Mouse (Mus musculus) neural tube, embryonic 15.5 days (tissue): Measurements from ENCODE around the gene Dda1. TPM values are rescaled to one million over a fixed set of nuclear protein-coding genes. Genes with fewer than 3 reads are reported as not detected.
A peak's percentile ranks its signal among the peaks of the same experiment; 100 is the strongest.
"Not testable (repeated sequence)": the region's sequence is repeated elsewhere in the genome, so short reads cannot be mapped to it uniquely, and the experiment has no call there.

Experiments
- ATAC-seq: fragments of 200-750 bp; cut with Nextera tagmentation; 2 replicates; pipeline ENCODE4 v1.8.0; 2017; ENCODE audit warnings: mild to moderate bottlenecking, moderate TSS enrichment, moderate library complexity; ENCODE audit not compliant: low FRiP score
- H3K27ac ChIP-seq: fragments of 300-500 bp; sonication (generic); replicated peaks from 2 replicates; pipeline ENCODE4 v1.5.1; 2015; ENCODE audit warnings: mild to moderate bottlenecking, inconsistent platforms
- H3K27me3 ChIP-seq: fragments of 300-500 bp; sonication (generic); replicated peaks from 2 replicates; pipeline ENCODE4 v1.6.1; 2015; ENCODE audit warnings: inconsistent platforms
- H3K36me3 ChIP-seq: fragments of 300-500 bp; sonication (generic); 2 replicates; pipeline ENCODE4 v1.6.1; 2015; ENCODE audit warnings: inconsistent platforms
- H3K4me1 ChIP-seq: fragments of 300-500 bp; sonication (generic); 2 replicates; pipeline ENCODE4 v1.6.1; 2015; ENCODE audit warnings: inconsistent platforms
- H3K4me2 ChIP-seq: fragments of 300-500 bp; sonication (generic); 2 replicates; pipeline ENCODE4 v1.6.1; 2015; ENCODE audit warnings: inconsistent platforms, mild to moderate bottlenecking, moderate library complexity
- H3K4me3 ChIP-seq: fragments of 300-500 bp; sonication (generic); replicated peaks from 2 replicates; pipeline ENCODE4 v1.5.1; 2015; ENCODE audit warnings: mild to moderate bottlenecking, inconsistent platforms
- H3K9ac ChIP-seq: fragments of 300-500 bp; sonication (generic); replicated peaks from 2 replicates; pipeline ENCODE4 v1.6.1; 2015; ENCODE audit warnings: mild to moderate bottlenecking, inconsistent platforms
- H3K9me3 ChIP-seq: fragments of 300-500 bp; sonication (generic); replicated peaks from 2 replicates; pipeline ENCODE4 v1.6.1; 2016; ENCODE audit warnings: inconsistent platforms
- WGBS: fragments of 180-500 bp; shearing (Covaris S2); methylation state at CpG from one replicate; pipeline ENCODE4 v1.1.7; 2015; ENCODE audit warnings: mixed read lengths; 5-methylcytosine and 5-hydroxymethylcytosine counted together
- polyA plus RNA-seq: library from polyadenylated mRNA; unstranded; fragments of >200 nt; fragmentation: Nextera tagmentation; extraction: Ambion mirVana; gene quantifications from 2 replicates; pipeline ENCODE4 v1.2.1, GENCODE M21; 2015

Gene Dda1
- polyA plus RNA-seq, 1 experiment from 2014 or later: 252 TPM

DNA sequence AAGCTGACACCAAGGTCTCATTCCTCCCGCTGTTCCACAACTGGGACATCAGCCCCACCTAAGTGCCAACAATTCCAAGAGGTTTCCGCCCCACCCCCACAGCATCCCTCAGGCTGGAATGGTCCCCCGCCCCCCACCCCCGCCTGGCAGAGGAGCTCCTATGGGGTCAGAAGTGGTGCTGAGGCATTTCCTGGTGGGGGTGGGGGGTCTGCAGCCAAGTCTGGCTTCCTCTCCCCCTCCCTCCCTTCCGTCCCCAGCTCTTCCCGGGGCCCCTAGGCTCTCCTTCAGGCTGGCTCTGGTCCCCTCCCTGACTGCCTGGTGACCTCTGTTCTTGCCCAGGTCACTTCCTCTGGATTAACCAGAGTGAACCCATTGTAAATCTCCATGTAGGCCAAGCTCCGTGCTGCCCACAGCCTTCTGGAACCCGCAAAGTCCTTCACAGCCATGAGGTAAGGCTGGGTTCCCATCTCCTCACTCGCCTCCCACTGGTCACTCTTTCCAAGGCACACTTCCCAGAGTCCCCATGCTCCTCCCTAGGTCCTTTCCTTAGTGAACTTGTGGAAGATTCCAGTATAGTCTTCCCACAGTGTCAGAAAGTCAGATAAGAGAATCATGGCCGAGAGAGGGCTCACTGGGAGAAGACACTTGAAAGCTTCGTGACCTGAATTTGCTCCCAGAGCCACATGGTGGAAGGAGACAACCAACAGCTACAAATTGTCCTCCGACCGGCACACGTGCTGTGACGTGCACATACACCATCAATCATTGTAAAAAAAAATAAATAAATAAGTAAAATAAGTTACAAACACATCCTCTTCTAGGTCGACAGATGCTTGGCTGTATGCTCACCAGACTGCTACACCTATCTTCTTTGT is 30.1 kb downstream of the Dda1 start:
- Histone ChIP-seq H3K9me3 (no peaks in the 10 kb centered on the region), H3K36me3 (peaks cover 2% of the 10 kb centered on the region), H3K4me2 (no peak overlapping the region), H3K9ac (no peak overlapping the region), H3K27ac (no peak overlapping the region), H3K27me3 (no peaks in the 10 kb centered on the region), H3K4me1 (peaks cover 37% of the 10 kb centered on the region), H3K4me3 (no peak overlapping the region)
- no peak for ATAC-seq
- WGBS: 41% methylated on average over 16 of the region's 16 CpGs

DNA sequence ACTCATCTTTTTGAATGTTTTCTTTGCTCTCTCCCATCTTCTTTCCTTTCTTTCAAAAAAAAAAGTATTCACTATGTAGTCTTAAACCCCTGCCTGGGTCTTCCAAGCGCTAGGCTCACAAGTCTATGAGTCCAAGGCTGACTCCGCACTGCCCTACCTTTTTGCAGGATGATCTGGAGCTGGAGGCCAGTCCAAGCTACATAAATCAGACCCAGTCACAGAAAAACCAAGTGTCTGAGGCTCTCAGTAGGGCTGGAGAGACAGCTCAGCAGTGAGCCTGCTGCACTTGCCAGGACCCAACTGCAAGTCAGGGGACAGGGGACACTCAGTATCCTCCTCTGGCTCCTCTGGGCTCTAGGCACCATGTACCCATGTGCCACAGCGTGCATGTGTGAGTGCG is 35.4 kb downstream of the Dda1 start:
- peaks cover 47% of the 10 kb centered on the region for H3K27me3 ChIP-seq
- WGBS: 94% methylated on average over 4 of the region's 4 CpGs
- ATAC-seq: no peak
- no peaks in the 10 kb centered on the region for H3K9me3 ChIP-seq
- H3K9ac ChIP-seq: no peak overlapping the region
- no peak overlapping the region for H3K4me2 ChIP-seq
- H3K27ac ChIP-seq: no peak overlapping the region
- no peak overlapping the region for H3K4me3 ChIP-seq
- H3K36me3 ChIP-seq: no peaks in the 10 kb centered on the region
- peaks cover 17% of the 10 kb centered on the region for H3K4me1 ChIP-seq

DNA sequence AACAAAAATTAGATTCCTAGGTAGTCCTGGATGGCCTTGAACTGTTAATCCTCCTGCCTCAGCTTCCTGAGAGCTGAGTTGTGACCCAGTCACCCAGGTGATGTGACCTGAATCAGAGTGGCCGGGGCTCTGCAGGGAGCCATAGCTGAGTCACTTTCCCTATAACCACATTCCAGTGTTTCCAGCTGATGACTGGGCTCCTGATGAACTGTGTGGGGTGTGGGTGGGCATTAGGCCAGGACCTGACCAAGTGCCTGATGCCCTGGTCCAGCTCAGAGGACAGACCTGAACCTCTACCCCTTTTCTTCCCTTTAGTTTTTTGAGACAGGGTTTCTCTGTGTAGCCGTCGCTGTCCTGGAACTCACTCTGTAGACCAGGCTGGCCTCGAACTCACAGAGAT is 36.3 kb downstream of the Dda1 start:
- H3K4me2 ChIP-seq: no peak overlapping the region
- WGBS: 92% methylated on average over 4 of the region's 4 CpGs
- H3K4me3 ChIP-seq: no peak overlapping the region
- H3K9me3 ChIP-seq: no peaks in the 10 kb centered on the region
- ATAC-seq: no peak
- H3K36me3 ChIP-seq: no peaks in the 10 kb centered on the region
- peaks cover 17% of the 10 kb centered on the region for H3K4me1 ChIP-seq
- no peak overlapping the region for H3K27ac ChIP-seq
- no peak overlapping the region for H3K9ac ChIP-seq
- peaks cover 57% of the 10 kb centered on the region for H3K27me3 ChIP-seq

DNA sequence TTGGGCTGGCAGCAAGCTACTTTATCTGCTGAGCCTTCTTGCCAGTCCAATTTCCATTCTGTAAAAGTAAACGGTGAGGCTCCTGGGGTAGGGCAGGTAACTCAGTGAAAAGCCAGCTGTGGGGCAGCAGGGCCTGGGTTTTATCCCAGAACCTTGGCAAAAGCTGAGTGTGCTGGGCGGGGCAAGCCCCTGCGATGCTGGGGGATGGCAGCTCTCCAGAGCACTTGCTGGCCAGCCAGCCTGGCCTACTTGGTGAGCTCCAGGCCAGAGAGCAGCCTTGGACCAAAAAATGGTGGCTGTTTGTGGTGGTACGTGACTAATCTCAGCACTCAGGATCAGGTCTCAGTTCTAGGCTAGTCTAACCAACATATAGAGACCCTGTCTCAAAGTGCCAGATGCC is 37.0 kb downstream of the Dda1 start:
- 82% methylated on average over 4 of the region's 4 CpGs for WGBS
- no peak overlapping the region for H3K4me3 ChIP-seq

DNA sequence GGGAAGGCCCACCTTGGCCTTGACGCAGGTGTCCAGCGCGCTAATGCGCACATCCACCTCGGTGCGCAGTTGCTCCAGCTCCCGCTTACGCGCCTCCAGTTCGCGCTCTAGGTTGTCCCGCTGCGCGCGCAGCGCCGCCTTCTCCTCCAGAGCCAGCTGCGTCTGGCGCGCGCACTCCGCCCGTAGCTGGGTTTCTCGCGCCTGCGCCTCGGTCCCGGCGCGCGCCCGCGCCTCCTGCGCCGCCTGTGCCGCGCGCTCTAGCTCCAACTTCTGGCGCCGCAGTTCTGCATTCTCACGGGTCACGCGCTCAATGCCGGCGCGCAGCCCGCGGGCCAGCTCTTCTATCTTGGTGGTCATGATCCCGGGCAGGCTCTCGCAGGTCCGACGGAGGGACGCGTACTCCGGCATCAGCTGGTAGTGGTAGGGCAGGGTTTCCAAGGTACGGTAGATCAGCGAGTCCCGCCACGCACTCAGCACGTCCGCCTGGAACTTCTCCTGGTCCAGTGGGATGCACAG is 38.6 kb downstream of the Dda1 start:
- no peak overlapping the region for H3K27ac ChIP-seq
- peaks cover 68% of the 10 kb centered on the region for H3K27me3 ChIP-seq
- H3K9ac ChIP-seq: peak overlapping the region; percentile 34
- H3K4me2 ChIP-seq: peak overlapping the region; percentile 66
- H3K36me3 ChIP-seq: no peaks in the 10 kb centered on the region
- peaks cover 17% of the 10 kb centered on the region for H3K4me1 ChIP-seq
- H3K4me3 ChIP-seq: peak overlapping the region; percentile 42
- WGBS: under 1% methylated on average over 61 of the region's 61 CpGs
- H3K9me3 ChIP-seq: no peaks in the 10 kb centered on the region
- ATAC-seq: peak; percentile 88

More for the DNA sequence above, 37.0 kb downstream of the Dda1 start:
- Histone ChIP-seq H3K9ac (no peak overlapping the region), H3K4me2 (no peak overlapping the region), H3K4me1 (peaks cover 17% of the 10 kb centered on the region), H3K36me3 (no peaks in the 10 kb centered on the region), H3K9me3 (no peaks in the 10 kb centered on the region), H3K27ac (no peak overlapping the region), H3K27me3 (peaks cover 61% of the 10 kb centered on the region)
- ATAC-seq: no peak

GRCm38 (mm10) chr8:71509316-71509715 is 40.3 kb downstream of the Dda1 start:
- no peaks in the 10 kb centered on the region for H3K9me3 ChIP-seq
- 70% methylated on average over 2 of the region's 2 CpGs for WGBS
- no peak overlapping the region for H3K4me3 ChIP-seq
- no peak for ATAC-seq
- no peak overlapping the region for H3K9ac ChIP-seq
- H3K4me2 ChIP-seq: no peak overlapping the region
- no peaks in the 10 kb centered on the region for H3K36me3 ChIP-seq
- H3K27ac ChIP-seq: no peak overlapping the region
- peaks cover 68% of the 10 kb centered on the region for H3K27me3 ChIP-seq
- peaks cover 17% of the 10 kb centered on the region for H3K4me1 ChIP-seq

DNA sequence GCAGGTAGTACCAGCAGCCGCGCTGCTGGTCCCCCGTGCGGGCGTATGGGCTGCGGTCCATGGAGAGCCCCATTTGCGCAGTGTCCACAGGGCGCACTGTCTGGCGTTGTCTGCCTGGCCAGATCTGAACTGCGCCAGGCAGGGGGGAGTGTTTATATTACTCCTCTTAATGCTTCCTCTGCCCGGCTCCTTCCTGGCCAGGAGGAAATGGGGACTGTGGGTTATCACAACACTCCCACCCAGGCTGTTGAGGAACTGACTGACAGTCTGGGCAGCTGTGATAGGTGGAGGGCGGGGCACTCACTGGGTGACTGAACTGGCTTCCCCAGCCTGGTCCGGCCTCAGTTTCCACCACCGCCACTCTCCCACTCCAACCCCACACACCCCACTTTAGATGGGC is 42.6 kb downstream of the Dda1 start, which contains the start of gene Plvap:
TSS of gene Plvap (minus strand) at position 109 of the 400 bp plus-strand sequence.
- no peak within 1 kb of the TSS for H3K4me3 ChIP-seq
- no peak within 1 kb of the TSS for H3K4me2 ChIP-seq
- no peaks in the 10 kb centered on the region for H3K36me3 ChIP-seq
- no peak for ATAC-seq
- H3K27me3 ChIP-seq: peaks cover 46% of the 10 kb centered on the region
- H3K27ac ChIP-seq: no peak within 1 kb of the TSS
- 62% methylated on average over 14 of the region's 14 CpGs for WGBS
- no peak within 1 kb of the TSS for H3K9ac ChIP-seq
- peaks cover 17% of the 10 kb centered on the region for H3K4me1 ChIP-seq
- no peaks in the 10 kb centered on the region for H3K9me3 ChIP-seq

- WGBS: 70% methylated on average over 15 of the region's 15 CpGs
- H3K27ac ChIP-seq: no peak overlapping the region
- H3K9me3 ChIP-seq: no peaks in the 10 kb centered on the region
- no peak overlapping the region for H3K4me3 ChIP-seq
- no peaks in the 10 kb centered on the region for H3K36me3 ChIP-seq
- no peak for ATAC-seq
- H3K4me1 ChIP-seq: peaks cover 5% of the 10 kb centered on the region; the same call in 1 of the 2 replicates
- no peak overlapping the region for H3K4me2 ChIP-seq
- H3K9ac ChIP-seq: no peak overlapping the region
- peaks cover 31% of the 10 kb centered on the region for H3K27me3 ChIP-seq
Observed at GRCm38 (mm10) chr8:71513018-71513754, 44.2 kb downstream of the Dda1 start.

DNA sequence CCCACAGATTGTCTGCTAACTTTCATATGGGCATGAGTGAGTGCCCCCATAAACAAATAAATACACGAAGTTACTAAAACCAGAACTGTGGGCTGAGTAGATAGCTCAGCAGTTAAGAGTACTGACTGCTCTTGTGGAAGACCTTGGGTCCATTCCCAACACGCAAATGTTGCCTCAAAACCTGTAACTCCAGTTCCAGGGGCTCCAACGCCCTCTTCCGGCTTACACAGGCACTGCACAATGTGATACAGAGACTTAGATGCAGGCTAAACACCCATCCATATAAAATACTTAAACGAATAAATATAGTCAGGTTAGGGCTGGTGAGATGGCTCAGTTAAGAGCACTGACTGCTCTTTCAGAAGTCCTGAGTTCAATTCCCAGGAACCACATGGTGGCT is 46.0 kb downstream of the Dda1 start:
- Histone ChIP-seq H3K4me1 (0 out of 2 replicates have a peak, but pooled peaks cover 3% of the 10 kb centered on the region), H3K9me3 (no peaks in the 10 kb centered on the region), H3K27me3 (peaks cover 14% of the 10 kb centered on the region), H3K27ac (no peak overlapping the region), H3K4me3 (no peak overlapping the region), H3K4me2 (no peak overlapping the region), H3K9ac (no peak overlapping the region), H3K36me3 (no peaks in the 10 kb centered on the region)
- 67% methylated on average over 5 of the region's 5 CpGs for WGBS
- no peak for ATAC-seq

GRCm38 (mm10) chr8:71516786-71517185 is 47.8 kb downstream of the Dda1 start:
- 15% methylated on average over 6 of the region's 6 CpGs for WGBS
- ATAC-seq: no peak
- no peak overlapping the region for H3K4me3 ChIP-seq
- H3K27ac ChIP-seq: no peak overlapping the region
- peaks cover 8% of the 10 kb centered on the region for H3K27me3 ChIP-seq
- H3K4me1 ChIP-seq: peaks cover 8% of the 10 kb centered on the region; the same call in 1 of the 2 replicates
- no peaks in the 10 kb centered on the region for H3K36me3 ChIP-seq
- no peaks in the 10 kb centered on the region for H3K9me3 ChIP-seq
- H3K4me2 ChIP-seq: no peak overlapping the region
- H3K9ac ChIP-seq: no peak overlapping the region

DNA sequence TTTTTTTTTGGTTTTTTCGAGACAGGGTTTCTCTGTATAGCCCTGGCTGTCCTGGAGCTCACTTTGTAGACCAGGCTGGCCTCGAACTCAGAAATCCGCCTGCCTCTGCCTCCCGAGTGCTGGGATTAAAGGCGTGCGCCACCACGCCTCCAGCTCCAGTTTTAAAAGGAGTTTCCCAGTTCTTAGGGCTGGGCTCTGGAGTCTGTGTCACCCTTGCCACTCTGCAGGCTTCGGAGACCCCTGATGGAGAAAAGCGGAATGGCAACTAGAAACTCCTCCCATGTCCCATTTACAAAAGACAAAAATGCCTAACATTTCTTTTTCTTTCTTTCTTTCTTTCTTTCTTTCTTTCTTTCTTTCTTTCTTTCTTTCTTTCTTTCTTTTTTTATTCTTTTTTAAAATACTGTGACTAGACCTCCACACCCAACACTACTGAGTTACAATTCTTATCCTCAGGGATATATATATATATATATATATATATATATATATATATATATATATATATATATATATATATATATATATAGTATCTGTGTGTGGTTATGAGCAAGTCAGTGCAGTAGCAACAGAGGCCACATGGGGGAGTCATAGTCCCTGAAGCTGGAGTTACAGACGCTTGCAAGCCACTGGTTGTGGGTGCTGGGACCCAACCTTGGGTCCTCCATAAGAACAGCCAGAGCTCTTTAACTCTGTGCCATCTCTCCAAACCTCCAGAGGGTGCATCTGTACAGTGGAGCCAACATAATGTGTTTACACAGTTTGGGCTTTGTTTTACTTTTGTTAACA is 50.2 kb downstream of the Dda1 start:
- H3K9ac ChIP-seq, H3K4me2 ChIP-seq, H3K36me3 ChIP-seq, H3K9me3 ChIP-seq, H3K4me3 ChIP-seq, H3K27ac ChIP-seq, ATAC-seq: not testable (repeated sequence)
- Histone ChIP-seq H3K27me3 (peaks cover 23% of the 10 kb centered on the region), H3K4me1 (peaks cover 10% of the 10 kb centered on the region; the same call in 1 of the 2 replicates)
- 39% methylated on average over 9 of the region's 10 CpGs for WGBS
